Mouse (Mus musculus) kidney, adult 18-20 months (tissue): Measurements from ENCODE around the gene Gm10401.
"Not testable (repeated sequence)": the region's sequence is repeated elsewhere in the genome, so short reads cannot be mapped to it uniquely, and the experiment has no call there.

Source experiments
- DNase-seq: peaks from one replicate; pipeline ENCODE4 v3.0.0; 2021

Gene Gm10401

DNA sequence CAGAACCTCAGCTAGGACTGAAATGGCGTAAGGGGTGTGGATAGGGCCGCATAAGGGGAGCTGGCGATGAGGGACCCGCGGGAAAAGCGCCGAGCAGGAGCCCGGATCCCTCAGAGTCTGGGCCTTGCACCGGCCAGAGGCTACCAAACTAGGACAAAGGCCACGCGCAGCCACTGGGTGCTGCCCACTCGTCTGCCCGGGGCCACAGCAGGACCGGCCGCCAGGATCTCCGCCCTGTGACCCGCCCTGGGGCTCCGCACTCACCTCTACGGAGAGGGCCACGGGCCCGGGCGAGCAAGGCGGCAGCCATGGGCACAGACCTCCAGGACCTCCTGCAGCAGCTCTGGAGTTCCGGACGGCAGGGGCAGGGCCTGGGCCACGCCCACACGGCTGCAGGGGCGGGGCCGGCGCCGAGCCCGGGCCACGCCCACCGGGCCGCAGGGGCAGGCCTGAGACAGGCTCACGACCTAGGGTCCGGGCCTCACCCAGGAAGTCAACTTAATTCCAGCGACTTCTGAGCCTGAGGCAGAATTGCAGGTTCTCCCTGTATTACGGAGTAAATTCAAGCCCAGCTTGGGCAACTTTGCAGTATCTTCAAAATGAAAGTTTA is 21.0 kb upstream of the Gm10401 start, which contains the start of gene Acads:
Acads (minus strand) TSS at position 386 of the 610 bp plus-strand sequence.
- peak; percentile 94 for DNase-seq

DNA sequence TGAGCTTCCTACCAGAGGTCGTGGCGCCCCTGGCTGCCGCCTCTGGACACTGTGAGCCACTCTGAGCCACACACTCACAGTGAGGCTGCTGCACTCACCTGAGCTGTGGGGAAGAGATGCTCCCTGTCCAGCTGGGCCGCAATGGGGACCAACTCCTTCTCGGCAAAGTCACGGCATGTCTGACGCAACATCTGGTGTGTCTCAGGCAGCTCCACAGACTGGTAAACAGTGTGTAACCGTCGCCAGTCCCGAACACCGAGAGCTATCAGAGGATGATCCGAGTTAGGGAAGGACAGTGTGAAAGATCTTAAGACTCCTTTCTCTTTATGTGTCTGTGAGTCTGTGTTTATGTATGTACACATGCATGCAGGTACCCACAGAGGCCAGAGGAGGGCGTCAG is 19.4 kb upstream of the Gm10401 start:
- no peak for DNase-seq

DNA sequence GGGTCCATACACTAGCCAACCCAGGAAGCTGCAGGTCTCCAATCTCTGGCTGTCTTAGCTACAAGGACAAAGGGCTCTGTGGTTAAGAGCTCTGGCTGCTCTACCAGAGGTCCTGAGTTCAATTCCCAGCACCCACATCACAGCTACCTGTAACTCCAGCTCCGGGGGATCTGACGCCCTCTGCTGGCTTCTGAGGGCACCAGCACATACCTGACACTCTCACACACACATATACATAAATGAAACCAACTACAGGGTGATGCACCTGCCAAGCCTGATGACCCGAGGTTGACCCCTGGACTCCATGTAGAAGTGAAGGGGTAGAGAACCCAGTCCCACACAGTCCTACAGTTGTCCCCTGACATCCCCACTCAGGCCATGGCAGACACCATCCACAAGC is 18.3 kb upstream of the Gm10401 start:
- no peak for DNase-seq

DNA sequence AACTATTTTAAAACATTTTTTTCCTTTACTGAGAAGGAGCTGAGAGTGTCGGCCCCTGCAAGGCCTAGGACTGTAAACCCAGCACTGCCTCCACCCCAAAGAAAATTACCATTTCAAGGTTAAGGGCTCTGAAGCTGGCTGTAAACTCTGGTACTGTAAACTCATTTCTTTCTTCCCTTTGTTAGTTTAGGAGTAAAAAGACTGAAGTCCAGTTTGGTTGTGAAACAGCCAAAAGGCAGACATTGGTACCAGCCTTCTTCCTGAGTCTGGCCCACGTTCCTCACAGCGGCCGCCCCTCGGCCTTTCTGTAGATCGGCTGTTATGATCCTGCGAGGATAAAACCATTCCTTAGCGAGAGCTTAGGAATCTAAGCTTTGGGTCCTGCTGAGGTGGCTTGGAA is 16.4 kb upstream of the Gm10401 start:
- no peak for DNase-seq

DNA sequence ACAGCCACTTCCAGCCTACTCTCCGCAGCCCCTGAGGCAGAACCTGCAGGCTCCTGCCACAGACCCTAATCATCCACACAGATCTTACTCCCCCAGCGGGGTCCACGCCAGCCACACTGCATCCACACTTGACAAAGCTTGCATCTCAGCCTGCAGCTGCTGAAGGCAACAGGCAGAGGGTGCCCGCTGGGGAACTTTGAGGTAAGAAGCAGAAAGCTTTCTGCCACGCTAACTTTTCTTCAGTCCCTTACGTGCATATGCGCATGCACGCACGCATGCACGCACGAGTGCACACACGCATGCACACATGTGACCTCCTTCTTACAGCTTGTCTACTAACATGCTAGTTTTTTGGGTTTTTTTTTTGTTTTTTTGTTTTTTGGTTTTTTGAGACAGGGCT is 15.1 kb upstream of the Gm10401 start:
- DNase-seq = no peak

DNA sequence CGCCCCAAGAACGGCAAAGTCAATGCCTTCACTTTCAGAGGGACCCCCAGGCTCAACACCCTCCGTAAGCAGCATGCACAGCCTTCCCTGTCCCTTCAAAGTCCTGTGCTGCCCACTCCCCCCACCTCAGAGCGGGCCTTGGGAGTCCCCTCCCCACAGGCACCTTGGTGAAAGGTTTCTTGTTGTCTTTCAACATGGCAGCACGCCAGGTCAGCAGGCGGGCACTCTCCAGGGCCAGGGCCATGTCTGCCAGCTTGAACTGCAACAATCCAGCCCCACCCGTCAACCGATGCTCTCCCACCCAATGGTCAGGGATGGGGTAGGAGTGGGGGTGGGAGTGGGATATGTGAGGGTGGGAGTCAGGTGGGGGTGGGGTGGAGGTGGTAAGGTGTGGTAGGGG is 13.1 kb upstream of the Gm10401 start:
- DNase-seq = no peak

DNA sequence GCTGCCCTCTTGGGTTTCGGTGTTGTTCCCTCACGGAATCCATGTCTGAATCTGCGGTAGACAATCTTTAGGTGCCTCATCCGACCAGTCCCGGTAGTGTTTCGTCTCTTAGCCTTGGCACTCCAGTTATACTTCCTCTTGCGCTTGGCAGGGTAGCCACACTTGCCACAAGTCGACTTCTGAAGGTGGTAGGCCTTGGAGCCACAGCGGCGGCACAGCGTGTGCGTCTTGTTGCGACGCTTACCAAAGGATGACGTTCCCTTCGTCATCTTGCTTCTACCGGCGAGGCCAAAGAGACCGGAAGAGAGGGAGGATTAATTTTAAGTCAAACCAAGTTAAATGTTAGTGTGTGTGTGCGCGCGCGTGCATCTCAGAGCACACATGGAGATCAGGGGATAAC is 5.2 kb upstream of the Gm10401 start:
- DNase-seq = not testable (repeated sequence)

DNA sequence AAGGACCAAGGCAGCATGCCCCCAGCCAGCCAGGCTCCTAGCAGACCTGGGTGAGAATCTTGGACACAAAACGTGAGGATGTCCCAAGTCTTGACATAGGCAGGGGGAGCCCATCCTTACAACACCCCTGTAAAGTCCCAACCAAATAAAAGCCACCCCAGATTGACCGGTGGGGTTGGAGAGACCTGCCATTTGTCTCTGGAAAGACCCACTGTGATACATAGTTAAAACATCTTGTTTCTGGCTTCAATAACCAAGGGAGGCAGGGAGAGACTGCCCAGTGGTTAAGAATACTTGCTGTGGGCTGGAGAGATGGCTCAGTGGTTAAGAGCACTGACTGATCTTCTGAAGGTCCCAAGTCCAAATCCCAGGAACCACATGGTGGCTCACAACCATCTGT is 4.1 kb upstream of the Gm10401 start:
- DNase-seq = no peak

DNA sequence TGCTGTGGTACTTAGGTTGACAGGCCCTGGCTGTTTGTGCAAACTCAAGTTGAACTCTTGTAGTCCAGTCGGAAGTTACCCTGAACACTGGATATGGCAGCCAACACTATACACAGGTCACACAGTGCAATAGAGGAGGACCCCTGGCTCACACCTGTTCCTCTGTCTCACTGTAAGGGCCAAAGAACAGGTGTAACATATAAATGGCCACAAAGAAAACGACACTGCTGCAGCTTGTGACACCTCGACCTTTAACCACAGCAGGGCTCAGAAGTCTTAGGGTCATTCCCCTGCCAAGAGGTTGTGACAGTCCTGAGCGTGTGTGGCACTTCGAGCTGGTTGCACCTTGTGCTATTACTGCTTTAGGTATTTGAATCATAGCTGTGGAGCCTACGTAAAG is 2.4 kb upstream of the Gm10401 start:
- no peak for DNase-seq

DNA sequence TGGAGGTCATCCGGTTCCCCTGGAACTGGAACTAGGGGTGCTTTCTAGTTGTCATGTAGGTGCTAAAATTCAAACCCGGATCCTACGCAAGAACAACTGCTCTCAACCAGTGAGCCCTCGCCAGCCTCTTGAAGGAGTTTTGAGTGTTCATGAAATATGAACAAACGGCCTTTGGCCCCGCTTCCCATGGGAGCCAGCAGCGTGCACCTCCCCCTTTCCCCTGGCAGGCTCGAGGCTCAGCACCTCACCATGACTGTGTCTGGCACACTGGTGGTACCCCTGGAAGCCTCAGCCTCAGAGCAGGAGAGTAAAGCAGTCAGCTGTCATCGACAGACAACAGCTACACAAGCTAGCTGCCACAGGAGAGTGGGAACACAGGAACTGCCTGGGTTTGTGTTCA is 1.9 kb upstream of the Gm10401 start:
- DNase-seq = no peak

DNA sequence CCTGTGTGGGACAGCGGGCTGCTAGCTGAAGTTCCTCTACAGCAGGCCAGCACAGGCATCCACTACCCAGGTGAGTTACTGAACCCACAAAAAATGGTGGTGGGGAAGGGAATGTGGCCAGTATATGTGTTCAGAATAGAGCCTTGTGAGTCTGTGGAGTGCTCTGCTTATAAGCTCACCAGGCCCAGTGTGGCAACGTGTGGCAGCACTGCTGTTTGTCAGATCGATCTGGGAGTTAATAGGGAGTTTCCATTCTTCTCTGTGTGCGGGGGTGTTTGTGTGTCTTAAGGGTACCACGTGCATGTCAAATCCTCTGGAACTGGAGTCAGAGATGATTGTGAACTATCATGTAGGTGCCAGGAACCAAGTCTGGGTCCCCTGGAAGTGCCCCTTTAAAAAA is 1.4 kb upstream of the Gm10401 start:
- no peak for DNase-seq

DNA sequence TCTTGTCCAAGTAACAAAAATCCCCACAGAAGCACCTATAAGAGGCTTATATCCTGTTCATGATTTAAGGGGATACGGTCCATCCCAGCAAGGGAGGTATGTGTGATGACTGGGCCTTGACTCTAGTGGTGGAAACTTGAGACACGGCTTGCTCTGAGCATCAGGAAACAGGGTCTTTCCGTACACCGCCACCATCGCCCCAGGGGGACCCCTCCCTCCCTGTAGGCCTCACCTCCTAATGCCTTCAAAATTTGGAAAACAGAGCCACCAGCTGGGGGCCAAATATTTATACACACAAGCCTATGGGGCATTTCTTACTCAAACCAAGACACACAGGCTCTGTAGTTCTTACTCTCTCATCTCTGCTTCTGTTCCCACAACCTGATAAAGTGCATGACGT is 6.3 kb downstream of the Gm10401 start:
- no peak for DNase-seq

DNA sequence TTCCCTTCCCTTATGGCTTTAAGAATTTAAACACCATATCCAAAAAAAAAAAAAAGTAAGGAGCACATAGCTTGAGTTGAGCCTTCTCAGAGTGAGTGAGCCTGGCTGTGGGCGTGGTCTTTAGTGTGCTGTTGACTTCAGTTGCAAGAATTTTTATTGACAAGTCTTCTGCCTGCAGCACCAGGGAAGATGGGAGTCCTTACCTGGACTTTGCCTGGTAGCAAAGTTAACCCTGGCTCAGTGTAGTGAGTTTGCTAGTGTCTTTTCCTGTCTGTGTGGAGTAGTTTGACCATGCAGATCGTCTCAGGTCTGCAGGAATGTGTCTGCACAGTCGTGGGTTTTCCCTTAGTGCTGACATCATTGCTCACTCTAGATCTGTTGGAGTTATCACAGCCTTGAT is 7.1 kb downstream of the Gm10401 start:
- no peak for DNase-seq

DNA sequence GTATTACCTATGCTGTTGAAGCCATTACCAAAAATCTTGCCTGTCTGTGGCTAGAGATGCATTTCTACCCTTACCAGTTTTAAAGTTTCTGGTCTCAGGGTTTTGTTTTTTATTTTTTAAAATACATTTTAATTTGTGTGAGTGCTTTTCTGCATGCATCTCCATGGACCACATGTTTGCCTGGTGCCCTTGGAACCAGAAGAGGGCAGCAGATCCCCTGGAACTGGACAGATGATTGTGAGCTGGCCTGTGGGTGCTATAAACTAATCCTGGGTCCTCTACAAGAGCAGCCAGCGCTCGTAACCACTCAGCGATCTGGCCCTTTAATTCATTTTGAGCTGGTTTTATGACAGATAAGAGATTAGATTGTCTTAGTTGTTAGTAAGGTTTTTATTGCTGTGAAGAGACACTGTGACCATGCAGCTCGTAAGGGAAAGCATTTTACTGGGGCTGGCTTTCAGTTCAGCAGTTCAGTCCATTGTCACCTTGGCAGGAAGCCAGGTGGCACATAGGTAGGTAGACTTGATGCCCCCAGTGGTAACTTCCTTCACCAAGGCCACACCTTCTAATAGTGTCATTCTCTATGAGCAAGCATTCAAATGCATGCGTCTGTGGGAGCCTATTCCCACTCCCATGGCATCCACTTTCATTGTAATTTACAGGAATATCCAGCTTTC is 8.4 kb downstream of the Gm10401 start:
- no peak for DNase-seq

DNA sequence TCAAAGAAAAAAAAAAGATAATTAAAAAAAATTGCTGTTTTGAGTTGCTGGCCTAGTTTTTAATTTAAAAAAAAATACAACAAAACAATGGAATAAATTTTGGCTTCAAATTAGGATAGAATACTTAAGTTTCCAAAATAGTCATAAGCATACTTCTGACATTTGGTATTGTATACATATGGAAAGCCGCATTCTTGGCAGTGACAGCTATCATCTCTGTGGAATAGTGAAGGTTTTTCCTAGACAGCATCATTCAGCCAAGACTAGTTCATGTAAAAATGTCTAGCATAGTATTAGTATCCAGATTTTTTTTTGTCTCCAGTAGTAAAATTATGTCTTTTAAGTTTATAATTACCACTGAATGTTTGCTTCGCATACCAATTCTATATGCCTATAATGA is 12.4 kb downstream of the Gm10401 start:
- no peak for DNase-seq

DNA sequence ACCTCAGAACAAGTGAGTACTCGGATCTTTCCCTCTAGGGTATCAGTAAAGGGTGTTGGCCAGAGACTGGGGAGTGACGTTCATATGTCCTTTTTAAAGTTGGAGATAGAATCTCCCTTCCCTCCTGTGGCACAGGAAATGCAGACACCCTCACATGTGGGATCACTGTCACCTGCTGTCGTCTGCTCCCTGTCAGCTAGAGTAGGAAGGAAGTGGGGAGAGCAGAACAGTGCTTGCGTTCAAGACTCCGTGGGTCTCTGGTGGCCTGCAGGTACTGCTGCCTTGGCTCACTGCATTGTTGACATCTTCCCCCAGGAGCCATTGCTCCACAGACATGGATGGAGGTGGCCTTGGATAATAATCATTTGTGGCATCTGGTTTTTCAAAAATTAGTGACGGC is 14.6 kb downstream of the Gm10401 start:
- DNase-seq = no peak

DNA sequence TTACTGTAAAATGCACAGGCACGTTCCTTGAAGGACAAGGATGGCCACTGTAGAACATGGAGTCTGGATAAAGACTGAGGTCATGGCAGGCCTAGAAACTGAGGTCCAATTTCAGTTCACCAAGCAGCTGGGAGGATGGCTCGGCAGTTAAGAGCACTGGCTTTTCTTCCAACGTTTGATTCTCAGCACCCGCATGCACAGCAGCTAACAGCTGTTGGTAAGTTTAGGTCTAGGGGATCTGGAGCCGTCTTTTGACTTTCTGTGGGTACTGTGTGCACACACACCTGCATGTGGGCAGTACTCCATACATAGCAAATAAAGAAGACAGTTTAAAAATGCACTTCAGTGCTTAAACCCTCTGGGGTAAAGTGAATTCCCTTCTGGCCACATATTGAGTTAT is 16.5 kb downstream of the Gm10401 start:
- DNase-seq = no peak

DNA sequence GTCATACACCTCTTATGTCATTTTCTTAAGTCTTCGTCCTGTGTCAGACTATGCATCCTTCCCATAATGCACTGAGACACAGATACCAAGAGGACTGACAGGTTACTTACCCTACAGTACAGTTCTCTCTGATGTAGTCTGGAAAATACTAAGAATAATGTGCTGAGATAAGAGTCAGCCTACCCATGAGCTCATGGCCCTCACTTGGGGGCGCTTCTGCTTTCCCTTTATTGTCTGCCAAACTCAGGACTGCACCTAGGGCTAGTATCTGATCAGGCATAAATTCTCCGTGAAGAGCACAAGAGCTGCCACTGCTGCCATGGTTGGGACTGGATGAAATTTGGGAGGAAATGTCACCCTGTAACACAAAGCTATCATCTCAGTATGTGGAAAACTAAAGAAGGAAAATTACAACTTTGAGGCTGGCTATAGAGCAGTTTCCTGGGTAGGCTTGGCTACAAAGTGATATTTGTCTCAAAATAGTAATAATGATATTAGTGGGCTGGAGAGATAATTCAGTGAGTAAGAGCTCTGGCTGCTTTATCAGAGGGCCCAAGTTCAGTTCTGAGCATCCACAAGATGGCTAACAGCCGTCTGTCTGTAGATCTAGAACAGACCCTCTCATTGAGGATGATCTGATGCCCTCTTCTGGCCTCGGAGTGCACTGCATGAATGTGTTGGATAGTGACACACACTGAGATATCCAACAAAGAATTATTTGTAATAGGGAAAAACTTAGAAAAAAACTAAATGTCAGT is 21.8 kb downstream of the Gm10401 start:
- DNase-seq = peak; percentile 78

DNA sequence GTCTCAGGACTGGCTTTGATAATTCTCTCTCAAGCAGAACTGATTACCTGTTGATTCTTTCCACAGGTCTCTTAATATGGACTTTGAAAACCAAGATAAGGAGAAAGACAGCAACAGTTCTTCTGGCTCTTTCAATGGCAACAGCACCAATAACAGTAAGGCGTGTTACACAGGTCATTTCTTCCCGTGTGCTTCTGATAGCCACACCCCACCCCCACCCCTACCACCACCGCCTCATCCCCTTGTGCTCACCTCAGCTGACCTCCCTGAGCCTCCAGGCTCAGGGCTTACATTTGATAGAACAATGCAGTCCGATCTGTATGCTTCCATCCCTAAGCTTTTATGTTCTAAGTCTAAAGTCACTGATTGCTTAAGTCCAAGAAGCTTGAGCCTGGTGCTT is 23.3 kb downstream of the Gm10401 start:
- DNase-seq = no peak

DNA sequence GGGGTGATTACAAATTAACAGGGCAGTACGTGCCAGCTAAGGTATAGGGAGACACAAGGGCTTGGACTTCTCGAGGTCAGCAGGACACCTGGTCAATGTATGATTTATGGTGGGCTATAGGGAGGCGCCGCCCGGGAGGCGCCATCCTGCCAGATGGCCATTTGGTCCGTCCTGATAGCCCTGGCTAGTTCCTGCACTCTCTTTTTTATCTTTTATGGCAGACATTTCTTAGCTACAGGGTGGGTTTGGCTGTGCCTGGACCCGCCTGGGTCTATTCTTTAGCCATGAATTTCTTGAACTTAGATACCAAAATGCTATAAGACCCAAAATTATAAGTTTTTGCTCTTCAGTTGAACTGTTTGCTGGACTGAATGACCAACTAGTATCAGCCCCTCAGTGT is 24.8 kb downstream of the Gm10401 start:
- not testable (repeated sequence) for DNase-seq

DNA sequence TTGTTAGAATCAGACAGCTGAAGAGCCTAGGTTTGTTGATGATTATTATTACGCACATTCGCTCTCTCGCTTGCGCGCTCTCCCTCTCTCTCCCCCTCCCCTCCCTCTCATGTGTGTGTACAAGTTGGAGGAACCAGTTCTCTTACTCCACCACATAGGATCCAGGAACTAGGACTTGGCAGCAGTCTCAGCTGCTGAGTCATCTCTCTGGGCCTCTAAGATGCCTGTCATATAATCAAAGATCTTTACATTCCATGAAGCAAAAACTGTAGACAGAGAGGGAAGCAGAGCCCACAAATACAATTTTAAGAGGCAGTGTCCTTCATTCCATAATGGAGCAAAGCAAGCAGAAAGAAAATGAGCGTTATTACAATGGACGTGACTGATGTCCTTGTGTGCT is 26.0 kb downstream of the Gm10401 start:
- DNase-seq = no peak

DNA sequence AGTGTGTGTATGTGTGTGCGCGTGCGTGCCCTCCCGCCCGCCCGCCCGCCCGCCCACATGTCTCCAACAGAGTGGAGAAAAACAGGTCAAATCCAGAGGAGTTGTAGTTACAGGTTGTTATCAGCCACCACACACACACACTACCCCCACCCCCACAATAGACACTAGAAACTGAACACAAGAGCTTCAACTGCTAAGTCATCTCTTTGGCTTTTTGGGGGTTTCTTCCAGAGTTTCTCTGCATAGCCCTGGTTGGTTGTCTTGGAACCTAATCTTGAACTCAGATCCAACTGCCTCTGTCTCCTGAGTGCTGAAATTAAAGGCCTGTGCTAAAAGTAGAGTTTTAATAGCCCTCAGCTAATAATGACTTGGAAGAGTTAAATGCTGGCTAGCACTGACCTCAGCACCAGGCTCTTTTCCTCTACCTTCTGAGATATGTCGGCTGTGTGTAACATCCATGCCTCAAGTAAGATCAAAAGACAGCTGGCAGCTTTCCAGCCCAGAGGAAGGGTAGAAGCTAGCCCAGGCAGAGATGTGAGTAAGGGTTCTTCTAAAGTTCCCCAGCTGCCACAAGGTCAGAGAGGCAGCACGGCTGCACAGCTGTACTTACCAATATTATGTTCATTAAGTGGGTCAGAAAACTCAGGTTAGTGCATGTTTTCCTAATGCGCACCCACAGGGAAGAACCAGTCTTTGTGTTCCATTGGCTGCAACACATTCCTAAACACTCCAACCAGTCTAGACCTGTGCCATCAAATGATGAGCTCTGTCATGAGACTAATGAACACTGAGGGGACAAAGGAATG is 26.8 kb downstream of the Gm10401 start:
- DNase-seq = no peak

DNA sequence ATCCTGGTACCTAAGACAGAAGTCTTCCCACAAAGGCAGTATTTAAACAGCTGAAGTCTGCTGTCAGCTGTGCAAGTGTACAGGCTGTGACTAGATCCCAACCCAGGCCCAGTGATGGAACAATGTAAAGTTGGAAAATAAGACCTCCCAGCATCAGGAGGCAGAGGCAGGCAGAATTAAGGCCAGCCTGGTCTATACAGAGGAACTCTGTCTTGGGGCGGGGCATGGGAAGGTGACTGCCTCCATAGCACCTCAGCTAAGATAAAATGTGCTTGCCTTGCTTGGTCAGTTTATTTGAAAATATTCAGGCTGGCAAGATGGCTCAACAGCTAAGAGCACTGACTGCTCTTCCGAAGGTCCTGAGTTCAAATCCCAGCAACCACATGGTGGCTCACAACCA is 27.6 kb downstream of the Gm10401 start:
- no peak for DNase-seq

DNA sequence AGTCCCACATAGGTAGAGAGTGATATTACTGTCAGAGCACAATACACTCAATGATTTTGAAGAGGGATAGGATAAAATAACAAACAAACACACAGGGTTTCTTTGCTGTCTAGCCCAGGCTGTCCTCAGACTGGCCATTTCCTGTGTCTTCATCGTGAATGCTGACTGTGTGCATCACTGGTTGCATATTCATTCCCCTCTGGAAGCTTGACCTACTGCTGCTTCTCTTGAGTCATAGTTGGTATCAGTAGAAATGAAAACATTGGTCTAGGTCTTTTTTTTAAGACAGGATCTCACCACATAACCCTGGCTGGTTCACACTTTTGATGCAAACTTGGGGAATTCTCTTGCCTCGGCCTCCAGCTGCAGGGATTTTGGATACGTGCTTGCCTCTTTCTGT is 28.5 kb downstream of the Gm10401 start:
- no peak for DNase-seq
